Mouse (Mus musculus) neural tube, embryonic 10.5 days (tissue): ENCODE results near the gene Stat3.
A peak's percentile ranks its signal among the peaks of the same experiment; 100 is the strongest.

ENCODE experiments used
- DNase-seq: peaks from one replicate; pipeline ENCODE4 v3.0.0-alpha.2; 2017; ENCODE audit warnings: low spot score; ENCODE audit errors: extremely low spot score

Stat3 gene

DNA sequence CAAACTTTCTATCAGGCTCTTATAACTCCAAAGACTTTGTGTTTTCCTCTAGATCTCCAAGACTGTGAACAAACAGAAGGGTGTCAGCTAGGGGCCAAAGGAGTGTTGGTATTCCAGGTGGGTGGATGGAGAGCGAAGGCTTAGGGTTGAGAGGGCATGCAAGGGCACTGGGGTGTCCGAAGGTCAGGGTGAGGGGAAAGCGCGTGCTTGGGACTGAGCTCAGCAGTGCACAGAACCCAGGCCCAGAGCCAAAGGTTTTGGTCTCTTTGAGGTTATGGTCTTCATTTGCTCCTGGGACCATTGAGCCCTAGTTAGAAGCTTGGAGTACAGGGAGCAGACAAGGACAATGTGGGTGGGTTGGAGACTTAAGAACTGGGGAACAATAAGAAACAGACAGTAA, 84.2 kb downstream of the Stat3 start:
- DNase-seq = no peak

DNA sequence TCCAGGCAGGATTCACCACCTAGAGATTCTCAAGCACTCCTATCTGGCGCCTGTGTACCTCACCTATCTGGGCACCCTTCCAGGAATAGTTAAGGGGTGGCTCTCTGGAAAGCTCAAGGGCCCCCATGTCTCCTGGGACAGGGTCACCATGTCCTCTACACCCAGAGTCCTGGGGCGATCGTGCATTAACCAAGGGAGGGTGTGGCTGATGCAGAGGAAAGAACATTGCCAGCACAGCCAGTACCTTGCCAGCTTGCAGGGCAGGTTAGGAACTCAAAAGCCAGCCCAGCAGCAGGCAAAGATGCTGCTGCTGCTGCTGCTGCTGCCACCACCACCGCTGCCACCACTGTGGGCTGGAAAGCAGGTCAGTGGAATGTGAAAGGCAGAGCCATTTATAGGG, 85.1 kb downstream of the Stat3 start:
- no peak for DNase-seq

DNA sequence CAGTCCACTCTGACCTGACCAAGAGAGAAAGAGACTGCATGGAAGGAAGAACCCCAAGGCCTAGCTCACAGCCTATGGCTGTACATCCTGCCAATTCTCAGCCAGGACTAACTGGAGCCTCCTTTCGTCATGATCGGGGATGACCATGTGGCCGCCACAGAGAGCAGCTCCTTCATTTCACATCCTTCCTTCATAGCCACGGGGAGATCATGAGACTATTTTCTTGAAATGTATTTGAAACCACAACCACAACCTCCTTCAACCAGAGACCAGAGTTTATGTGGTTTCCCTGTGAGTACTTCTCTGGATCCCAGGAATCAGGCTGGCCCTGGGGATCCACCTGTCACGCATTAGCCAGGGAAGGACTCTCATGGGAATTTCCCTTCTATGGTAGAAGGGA, 86.3 kb downstream of the Stat3 start:
- DNase-seq = no peak

DNA sequence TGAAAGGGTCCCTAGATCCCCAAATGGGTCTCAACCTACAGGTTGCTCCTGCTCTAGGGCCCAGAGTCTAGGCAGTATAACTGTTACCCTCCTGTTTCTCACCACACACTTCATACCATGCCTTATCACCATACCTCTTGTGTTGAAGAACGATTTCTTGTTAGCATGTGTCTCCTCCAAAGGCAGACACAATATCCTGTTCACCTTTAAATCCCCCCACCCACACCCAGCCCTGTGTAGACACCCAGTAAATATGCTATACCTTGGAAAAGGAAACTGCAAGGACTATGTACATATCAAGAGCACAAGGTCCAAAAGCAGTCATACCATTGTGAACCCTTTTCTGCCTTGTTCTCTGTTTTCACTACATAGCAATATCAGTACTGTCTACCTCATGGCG, 87.3 kb downstream of the Stat3 start:
- no peak for DNase-seq

DNA sequence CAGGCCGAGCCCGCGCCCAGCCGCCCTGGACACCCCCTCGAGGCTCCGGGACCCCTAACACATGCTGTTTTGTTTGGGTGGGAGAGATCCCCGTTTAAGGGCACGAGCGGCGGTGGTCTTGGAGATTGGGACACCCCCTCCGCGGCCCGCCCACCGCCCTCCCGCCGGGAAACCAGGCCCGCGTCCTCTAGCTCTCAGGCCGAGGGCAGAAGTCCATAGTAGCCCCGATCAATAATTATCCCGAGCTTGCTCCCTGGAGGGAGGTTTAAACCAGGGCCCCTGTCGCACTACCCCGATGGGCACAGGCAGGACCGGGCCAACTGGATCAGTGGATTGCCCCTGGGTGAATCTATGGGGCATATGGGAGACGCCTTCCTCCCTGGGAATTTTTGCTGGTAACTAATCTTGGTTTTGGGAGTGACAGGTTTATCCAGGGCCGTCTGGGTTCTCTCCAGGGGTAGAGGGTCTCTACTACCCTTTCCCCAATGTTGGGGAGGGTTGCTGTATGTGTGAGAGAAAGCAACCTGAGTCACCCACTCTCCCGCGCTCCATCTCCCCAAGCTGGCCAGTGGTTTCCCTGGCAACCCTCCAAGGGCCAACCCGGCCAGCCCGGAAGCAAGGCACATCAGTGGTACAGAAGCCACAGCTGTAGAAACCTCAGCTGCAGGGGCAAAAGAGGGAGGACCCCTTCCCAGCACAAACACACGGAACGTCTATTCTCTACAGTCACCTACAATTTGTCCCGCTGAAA, 88.4 kb downstream of the Stat3 start:
- peak; percentile 69 for DNase-seq

- DNase-seq = peak; percentile 75
Observed at GRCm38 (mm10) chr11:100850038-100850777, 89.1 kb downstream of the Stat3 start, which contains the start of gene Stat5b. Stat5b (minus strand) TSS chr11:100850724.

- DNase-seq = no peak
Observed at GRCm38 (mm10) chr11:100849456-100850037, 89.8 kb downstream of the Stat3 start.

GRCm38 (mm10) chr11:100848789-100849379, 90.5 kb downstream of the Stat3 start:
- DNase-seq = no peak

DNA sequence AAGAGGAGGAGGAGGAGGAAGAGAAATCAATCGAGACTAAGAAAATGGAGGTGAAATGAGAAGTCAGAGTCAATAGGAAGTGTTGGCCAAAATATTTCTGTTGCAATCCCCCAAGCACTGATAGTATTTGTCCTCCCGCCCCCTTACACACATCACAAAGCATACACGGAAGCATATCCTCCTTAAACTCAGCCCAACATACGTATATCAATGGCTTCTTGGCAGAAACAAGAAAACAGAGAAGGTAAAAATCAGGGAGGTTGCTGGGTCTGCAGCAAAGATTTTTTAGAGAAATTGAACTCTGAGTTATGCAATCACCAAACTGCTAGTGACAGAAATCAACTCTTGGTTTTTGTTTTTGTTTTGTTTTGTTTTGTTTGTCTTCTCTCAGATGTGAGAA, 91.3 kb downstream of the Stat3 start:
- DNase-seq = no peak

GRCm38 (mm10) chr11:100847572-100847971, 91.8 kb downstream of the Stat3 start:
- DNase-seq = no peak

DNA sequence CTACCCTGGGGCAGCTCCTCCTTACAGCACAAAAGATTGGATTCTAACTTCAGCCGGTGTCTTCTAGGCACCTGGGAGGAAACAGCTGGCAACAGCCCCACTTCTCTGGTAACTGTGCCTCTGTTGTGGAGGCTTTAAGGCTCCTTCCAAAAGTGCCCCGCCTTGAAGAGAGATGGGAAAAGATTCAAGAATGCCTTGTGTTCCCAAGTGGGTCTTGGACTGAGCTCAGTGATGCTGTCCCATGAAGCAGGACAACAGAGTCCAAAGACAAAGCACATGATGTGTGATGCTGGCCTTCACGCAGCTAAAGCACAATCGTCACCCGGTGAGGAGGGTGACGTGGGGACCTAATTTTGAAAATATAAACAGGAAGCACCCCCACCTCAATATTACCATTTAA, 93.5 kb downstream of the Stat3 start:
- no peak for DNase-seq

DNA sequence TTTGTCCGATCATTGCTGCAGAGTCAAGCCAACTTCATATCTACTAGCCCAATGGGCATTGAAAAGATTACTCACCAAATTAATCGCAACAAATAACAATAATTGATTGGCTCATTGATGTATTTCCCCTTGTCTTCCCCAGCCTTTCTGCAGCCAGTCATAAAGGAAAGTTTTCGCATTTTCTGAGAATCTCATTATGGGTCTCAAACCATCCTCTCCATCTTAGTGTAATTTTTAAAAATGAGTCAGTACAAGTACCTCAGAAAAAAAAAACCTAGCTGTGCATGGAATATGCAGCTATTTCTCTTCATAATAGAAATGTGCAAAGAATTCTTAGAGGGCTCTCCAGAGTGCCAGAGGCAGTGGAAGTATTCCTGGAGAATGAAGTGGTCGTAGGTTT, 95.2 kb downstream of the Stat3 start:
- no peak for DNase-seq

- DNase-seq = no peak
Observed at GRCm38 (mm10) chr11:100843070-100843669, 96.2 kb downstream of the Stat3 start.

DNA sequence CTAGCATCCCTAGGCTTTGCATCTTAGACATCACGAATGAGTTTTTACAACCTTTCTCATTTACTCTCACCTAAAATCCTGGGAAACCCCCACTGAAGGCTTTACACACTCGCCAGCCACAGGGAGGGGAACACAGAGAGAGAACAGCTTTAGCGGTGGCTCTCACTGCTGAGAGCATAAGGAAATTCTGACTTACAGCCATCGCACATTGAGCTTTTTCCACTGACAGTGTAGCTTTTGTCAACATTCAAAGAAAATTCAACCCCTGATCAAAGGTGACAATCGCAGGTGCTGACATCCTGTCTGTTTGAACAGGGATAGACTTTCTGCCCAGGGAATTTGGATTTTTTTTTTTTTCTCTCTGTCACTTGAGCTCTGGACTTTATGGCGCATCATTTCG, 97.3 kb downstream of the Stat3 start:
- no peak for DNase-seq

- DNase-seq = no peak
Observed at GRCm38 (mm10) chr11:100840866-100841265, 98.5 kb downstream of the Stat3 start.

GRCm38 (mm10) chr11:100839523-100839922, 99.8 kb downstream of the Stat3 start:
- DNase-seq = no peak

DNA sequence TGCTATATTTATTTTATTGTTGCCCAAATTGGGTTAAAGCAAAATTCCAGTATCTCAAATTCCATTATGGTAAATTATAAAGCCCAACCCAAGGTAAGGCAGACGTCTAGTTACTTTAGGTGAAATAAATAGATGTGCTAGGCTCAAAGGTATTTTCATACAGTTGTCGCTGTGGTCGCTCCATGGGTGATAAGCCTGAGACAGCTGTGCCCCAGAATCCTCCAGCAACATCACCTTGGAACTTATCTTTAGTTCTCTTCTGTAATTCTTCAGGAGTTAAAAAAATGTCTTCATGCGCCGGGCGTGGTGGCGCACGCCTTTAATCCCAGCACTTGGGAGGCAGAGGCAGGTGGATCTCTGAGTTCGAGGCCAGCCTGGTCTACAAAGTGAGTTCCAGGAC, 100.4 kb downstream of the Stat3 start:
- no peak for DNase-seq

DNA sequence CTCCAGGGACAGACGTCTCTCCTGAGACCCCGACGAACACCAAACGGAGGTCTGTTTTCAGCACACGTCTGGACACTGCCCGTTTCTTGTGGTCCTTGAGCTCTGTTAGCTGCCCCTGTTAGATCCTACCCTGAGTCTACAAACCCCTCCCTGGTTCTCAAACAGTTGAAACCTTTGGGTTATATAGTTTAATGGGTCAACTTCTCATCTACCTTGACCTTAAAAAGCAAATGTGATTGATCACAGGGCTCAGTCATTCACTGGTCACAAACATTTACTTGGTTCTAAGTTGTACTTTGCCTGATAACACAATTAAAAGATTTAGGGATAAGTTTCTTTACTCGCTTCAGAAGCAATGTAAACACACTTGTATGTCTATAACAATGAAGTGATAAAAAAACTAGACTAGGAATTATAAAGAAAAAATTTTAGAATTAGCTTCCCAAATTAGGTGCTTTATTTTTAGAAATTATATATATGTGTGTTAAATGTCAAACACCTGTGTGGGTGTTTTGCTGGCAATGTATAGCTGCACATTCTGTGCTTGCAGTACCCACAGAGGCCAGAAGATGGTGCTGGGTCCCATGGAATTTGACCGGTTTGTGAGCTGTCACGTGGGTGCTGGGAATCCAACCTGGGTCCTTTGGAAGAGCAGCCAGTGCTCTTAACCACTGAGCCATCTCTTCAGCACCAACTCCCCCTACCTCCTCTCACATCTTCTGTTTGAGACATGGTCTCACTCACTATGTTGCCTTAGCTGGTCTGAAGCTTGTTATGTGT, 102.2 kb downstream of the Stat3 start:
- no peak for DNase-seq
